Mouse (Mus musculus): Measurements from ENCODE around the gene E330021D16Rik.

DNA sequence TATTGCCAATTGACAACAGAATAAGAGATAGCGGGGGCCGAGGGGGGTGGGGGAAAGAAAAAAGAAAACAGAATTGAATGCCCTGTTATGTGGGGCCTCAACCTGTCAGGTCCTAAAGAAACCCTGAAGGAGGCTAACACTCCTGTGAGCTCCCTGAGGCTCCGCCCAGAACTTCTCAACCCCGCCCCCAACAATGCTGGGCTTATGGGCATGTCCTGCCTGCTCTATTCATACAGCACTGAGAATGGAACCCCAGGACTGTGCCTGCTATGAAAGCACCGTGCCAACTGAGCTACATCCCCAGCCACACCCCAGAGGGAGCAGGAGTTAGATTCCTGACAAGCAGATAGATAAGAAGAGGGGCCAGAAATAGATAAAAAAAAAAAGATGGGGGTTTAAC, 2.5 kb upstream of the E330021D16Rik start:
- TF ChIP-seq CTCF (IDR thresholded peaks at IDR 0.05; ENCODE audit: borderline replicate concordance, control insufficient read depth, extremely low read depth, insufficient read depth, low read length, poor library complexity), result no peak
- TF ChIP-seq POLR2A (IDR thresholded peaks at IDR 0.05; ENCODE audit: control insufficient read depth, extremely low read depth, insufficient read depth, low read length, poor library complexity), result no peak
